Mouse (Mus musculus) olfactory bulb, adult 2 months (tissue): Measurements from ENCODE around the gene Stxbp4. TPM values are rescaled to one million over a fixed set of nuclear protein-coding genes. Genes with fewer than 3 reads are reported as not detected.

Experiments
- H3K27ac ChIP-seq: fragments of 200-500 bp; 2 replicates; pipeline ENCODE4 v1.5.1; 2012; ENCODE audit warnings: low read depth, low read length; ENCODE audit not compliant: insufficient read depth
- H3K4me1 ChIP-seq: fragments of 200-500 bp; 2 replicates; pipeline ENCODE4 v1.6.1; 2012; ENCODE audit warnings: low read length; ENCODE audit not compliant: control insufficient read depth, insufficient read depth
- H3K4me3 ChIP-seq: fragments of 200-500 bp; 2 replicates; pipeline ENCODE4 v1.5.1; 2012; ENCODE audit warnings: mild to moderate bottlenecking, low read depth, low read length, moderate library complexity; ENCODE audit not compliant: insufficient read depth
- CTCF ChIP-seq: fragments of 200-500 bp; IDR thresholded peaks from 2 replicates; pipeline ENCODE4 v1.5.1; 2012; ENCODE audit warnings: low read depth, mild to moderate bottlenecking, low read length, moderate library complexity; ENCODE audit not compliant: insufficient read depth
- POLR2A ChIP-seq: fragments of 200-500 bp; IDR thresholded peaks from 2 replicates; pipeline ENCODE4 v1.6.1; 2012; ENCODE audit warnings: mild to moderate bottlenecking, low read depth, low read length, moderate library complexity; ENCODE audit not compliant: insufficient read depth
- whole genome bisulfite sequencing: fragments of 180-500 bp; shearing (Covaris S2); methylation state at CpG from one replicate; pipeline ENCODE4 v1.1.7; 2018; 5-methylcytosine and 5-hydroxymethylcytosine counted together
- polyA plus RNA-seq: library from polyadenylated mRNA; stranded (reverse); fragments of >200 nt; gene quantifications from 2 replicates; pipeline ENCODE4 v1.2.4, GENCODE M21; 2012; ENCODE audit warnings: low replicate concordance; ENCODE audit not compliant: missing spikeins, insufficient read depth, insufficient read length

Stxbp4 gene
- not detected in 2 replicates for polyA plus RNA-seq

DNA sequence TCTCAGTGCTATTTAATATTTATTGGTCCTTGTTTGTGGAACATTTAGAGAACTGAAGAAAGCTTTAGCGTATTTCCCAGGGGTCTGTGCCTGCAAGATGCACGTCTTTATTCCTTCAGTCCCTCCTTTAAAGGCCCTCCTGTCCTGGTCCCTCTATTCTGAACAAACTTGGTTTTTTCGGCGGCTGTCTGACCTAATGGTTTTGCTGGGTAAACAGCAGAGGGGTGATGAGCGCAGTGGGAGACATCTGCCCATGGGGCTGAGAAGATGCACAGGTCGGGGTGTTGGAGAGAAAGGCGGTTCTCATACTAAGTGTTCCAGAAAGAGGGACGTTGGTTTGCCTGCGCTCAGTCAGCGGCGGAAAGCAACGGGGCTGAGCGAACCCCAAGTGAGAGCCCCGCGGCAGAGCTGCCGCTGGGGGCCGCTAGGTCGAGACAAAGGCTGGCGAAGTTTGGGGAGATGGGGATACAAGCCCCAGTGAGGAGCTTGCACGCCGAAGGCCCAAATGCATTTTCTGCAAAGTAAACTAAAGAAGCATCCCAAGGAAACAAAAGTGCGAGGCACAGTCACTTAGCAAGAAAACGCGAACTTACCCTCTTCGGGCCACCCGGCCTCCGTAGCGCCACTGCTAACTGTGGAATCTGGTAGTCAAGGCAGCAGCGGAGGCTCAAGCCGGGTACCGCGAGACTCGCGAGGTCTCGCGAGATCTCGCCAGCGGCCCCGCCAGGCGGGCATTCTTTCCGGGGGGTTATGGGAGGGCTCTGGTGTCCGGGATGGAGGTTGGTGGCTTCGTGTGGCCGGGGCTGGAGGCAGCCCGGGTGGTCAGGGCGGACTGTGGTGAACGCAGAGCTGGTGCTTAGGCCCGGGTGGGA lies at the start of gene Stxbp4, which contains the start of gene Cox11:
TSS of gene Stxbp4 (minus strand) at position 645 of the 872 bp plus-strand sequence.
TSS of gene Cox11 (plus strand) at position 734 of the 872 bp plus-strand sequence.
- Histone ChIP-seq H3K27ac (peak within 1 kb of the TSS; percentile 79), H3K4me3 (peak within 1 kb of the TSS; percentile 79), H3K4me1 (peaks cover 5% of the 10 kb centered on the region)
- peak; percentile 93 for TF ChIP-seq POLR2A
- peak; percentile 61 for TF ChIP-seq CTCF
- under 1% methylated on average over 48 of the region's 48 CpGs for WGBS

DNA sequence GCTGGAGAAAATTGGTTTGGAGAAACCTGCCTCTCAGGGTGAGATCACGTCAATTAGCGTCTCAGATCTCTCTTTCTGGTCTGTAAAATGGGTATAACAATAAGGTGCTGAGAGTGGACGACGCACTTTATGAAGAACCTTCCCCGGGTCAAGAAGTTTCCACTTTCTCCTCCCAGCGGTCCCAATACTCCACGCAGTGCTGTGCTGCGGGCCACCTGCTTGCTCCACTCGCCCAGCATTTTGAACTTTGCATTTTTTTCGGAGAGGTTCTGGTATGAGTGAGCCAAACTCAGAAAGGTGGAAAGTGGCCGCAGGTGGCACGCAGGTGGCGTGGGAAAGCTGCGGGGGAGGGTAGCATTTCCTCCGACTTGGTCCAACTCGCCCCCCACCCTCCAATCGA lies 49.2 kb upstream of the Stxbp4 start:
- H3K4me1 ChIP-seq, result peaks cover 7% of the 10 kb centered on the region; the same call in 1 of the 2 replicates
- no peak for TF ChIP-seq CTCF
- TF ChIP-seq POLR2A, result no peak
- WGBS, result 2% methylated on average over 17 of the region's 17 CpGs
- H3K27ac ChIP-seq, result no peak overlapping the region
- peak overlapping the region; percentile 61 for H3K4me3 ChIP-seq

DNA sequence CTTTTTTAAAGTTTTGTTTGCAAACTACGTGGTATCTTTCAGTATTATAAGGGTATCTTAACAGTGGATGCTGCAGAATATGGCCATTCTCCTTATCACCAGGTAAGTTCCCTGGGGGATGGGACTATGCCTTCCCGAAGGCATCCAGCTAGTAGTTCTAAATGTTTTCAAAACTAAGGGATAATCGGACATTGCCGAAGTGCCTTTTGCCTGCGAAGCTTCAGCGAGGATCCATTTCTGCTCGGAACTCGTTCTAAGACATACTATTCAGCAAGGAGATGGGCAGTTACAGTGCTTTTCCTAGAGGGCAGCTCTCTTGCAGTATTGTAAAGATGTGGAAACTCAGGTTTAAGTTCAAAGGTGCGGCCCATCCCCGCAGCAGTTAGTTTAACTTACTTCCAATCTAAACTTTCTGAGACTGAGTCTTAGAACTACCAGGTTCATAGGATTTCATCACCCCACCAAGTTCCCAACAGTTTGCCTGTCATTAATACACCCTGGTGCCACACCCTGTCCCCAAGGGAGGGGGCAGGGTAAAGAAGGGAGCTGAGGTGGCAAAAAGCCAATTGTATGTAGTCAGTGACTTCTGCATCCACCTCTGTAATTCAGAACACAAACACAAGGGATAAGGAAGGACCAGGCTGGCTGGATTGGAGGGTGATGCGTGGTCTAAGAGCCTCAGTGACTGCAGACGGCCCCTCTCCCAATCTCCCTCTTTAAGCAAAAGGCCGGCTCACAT lies 48.6 kb upstream of the Stxbp4 start:
- Histone ChIP-seq H3K27ac (no peak overlapping the region), H3K4me1 (peaks cover 7% of the 10 kb centered on the region; the same call in 1 of the 2 replicates), H3K4me3 (peak overlapping the region; percentile 61)
- 77% methylated on average over 13 of the region's 13 CpGs for WGBS
- TF ChIP-seq CTCF (no peak), POLR2A (no peak)

DNA sequence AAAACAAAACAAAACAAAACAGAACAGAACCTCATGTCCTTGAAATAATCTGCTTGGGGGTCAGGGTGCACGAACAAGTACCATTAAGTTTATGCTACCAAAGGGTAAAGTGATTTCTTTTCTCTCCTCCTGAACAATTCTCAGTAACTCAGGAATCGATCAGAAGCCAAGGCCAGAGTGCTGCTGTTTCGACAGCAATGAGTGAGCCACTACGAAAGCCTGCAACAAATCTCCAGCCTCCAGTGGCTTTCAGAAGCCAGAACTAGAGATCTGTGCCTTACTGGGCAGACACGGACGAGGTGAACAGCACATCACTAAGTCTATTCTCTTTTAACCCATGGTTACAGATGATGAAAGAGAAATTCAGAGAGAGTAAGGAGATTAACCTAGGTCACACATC lies 47.3 kb upstream of the Stxbp4 start:
- 71% methylated on average over 6 of the region's 6 CpGs for WGBS
- no peak overlapping the region for H3K4me3 ChIP-seq
- TF ChIP-seq CTCF, result no peak
- no peak for TF ChIP-seq POLR2A
- no peak overlapping the region for H3K27ac ChIP-seq
- peaks cover 7% of the 10 kb centered on the region; the same call in 1 of the 2 replicates for H3K4me1 ChIP-seq

DNA sequence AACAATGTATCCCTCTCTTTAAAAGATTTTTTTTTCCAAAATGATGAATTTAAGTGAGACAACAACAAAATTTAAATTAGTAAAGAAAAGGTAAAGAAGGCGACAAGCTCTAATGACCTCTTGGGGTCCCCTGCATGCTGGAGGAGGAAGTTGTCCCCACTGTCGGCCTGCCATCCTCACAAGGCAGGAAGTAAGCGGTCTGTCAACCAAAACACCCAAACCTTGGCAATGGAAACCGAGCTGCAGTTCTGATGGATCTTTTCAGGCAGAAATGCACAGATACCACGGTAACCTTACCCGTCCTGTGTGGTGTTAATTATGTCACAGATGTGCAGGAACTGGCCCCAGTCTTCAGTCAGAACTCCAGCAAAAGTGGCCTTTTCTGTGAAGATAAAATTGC lies 46.9 kb upstream of the Stxbp4 start:
- Histone ChIP-seq H3K4me1 (peaks cover 7% of the 10 kb centered on the region; the same call in 1 of the 2 replicates), H3K4me3 (no peak overlapping the region), H3K27ac (no peak overlapping the region)
- TF ChIP-seq CTCF (no peak), POLR2A (no peak)
- 79% methylated on average over 6 of the region's 6 CpGs for WGBS

DNA sequence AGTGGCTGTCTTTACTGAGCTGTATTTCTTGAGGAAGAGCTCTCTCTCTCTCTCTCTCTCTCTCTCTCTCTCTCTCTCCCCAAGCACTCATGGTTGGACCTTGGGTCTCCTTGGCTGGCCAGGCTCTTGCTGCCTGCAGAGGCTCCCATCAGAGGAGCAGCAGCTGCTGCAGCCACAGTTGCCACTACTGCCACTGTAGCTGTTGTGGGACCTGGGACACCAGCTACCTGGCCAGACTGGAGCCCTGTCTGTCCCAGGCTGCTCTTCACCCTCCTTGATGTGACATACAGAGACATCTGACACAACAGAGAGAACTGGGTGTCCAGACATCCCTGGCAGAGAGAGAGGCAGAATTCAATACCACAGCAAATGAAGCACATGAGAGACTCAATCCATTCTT lies 43.3 kb upstream of the Stxbp4 start:
- TF ChIP-seq CTCF (no peak), POLR2A (no peak)
- H3K27ac ChIP-seq, result no peak overlapping the region
- H3K4me1 ChIP-seq, result no peaks in the 10 kb centered on the region
- H3K4me3 ChIP-seq, result no peak overlapping the region

DNA sequence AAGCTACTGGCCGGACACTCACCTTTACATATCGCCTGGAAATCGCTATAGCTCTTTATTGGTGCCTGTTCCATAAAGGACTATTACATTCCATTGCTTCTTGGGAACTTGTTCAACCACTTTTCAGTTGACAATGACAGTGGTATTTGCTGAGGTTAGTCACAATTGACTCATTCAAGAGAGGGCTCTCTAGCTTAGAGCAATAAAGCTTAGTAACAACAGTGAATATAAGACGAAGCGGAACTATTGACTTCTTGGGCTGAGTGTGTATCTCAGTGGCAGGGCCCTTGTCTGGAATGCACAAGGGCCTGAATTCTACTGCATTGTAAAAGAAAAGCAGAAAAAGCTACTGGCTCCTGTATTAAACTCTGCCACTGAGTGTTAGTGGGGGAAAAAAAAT lies 40.7 kb upstream of the Stxbp4 start:
- TF ChIP-seq CTCF, result no peak
- no peak for TF ChIP-seq POLR2A
- 79% methylated on average over 5 of the region's 5 CpGs for WGBS
- Histone ChIP-seq H3K4me1 (no peaks in the 10 kb centered on the region), H3K4me3 (no peak overlapping the region), H3K27ac (peak overlapping the region; percentile 77; the same call in 1 of the 2 replicates)

DNA sequence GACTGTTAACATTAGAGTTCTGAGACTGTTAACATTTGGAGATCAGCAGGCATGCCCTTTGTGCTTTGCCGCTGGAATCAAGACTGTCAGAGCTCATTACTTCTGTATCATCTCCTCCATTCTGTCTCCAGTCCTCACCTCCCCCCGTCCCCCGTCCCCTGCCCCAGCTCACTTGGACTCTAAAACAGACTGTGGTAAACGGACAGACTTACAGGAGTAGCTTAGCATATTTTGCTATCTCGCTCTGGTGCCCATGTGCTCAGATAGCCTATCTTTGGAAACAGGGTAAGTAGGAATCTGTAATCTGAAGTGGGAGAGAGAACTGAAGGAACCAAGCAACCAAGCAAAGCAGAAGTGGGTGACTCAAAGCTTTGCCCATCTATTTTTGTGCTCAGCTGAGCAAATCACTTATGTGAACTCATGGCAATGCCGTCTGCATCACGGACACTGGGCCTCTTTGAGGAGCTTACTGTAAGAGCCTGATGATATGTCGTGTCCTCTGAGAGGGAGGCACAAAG lies 39.9 kb upstream of the Stxbp4 start:
- Histone ChIP-seq H3K27ac (peak overlapping the region; percentile 77), H3K4me1 (no peaks in the 10 kb centered on the region), H3K4me3 (no peak overlapping the region)
- TF ChIP-seq POLR2A (no peak), CTCF (no peak)
- 48% methylated on average over 8 of the region's 8 CpGs for WGBS
